Mouse (Mus musculus) limb, embryonic 15.5 days (tissue): ENCODE measurements around the gene Trim2. TPM values are rescaled to one million over a fixed set of nuclear protein-coding genes. Genes with fewer than 3 reads are reported as not detected.

ENCODE experiments used
- ATAC-seq: fragments of 200-750 bp; cut with Nextera tagmentation; 2 replicates; pipeline ENCODE4 v1.8.0; 2017; ENCODE audit warnings: low read depth, moderate TSS enrichment; ENCODE audit not compliant: insufficient number of reproducible peaks, low FRiP score, low TSS enrichment
- H3K27ac ChIP-seq: fragments of 300-500 bp; sonication (generic); 2 replicates; pipeline ENCODE4 v1.5.1; 2015; ENCODE audit warnings: moderate library complexity, mild to moderate bottlenecking, inconsistent platforms
- H3K27me3 ChIP-seq: fragments of 300-500 bp; sonication (generic); 2 replicates; pipeline ENCODE4 v1.6.1; 2015; ENCODE audit warnings: inconsistent platforms
- H3K36me3 ChIP-seq: fragments of 300-500 bp; sonication (generic); 2 replicates; pipeline ENCODE4 v1.6.1; 2015; ENCODE audit warnings: inconsistent platforms
- H3K4me1 ChIP-seq: fragments of 300-500 bp; sonication (generic); 2 replicates; pipeline ENCODE4 v1.6.1; 2015; ENCODE audit warnings: inconsistent platforms
- H3K4me2 ChIP-seq: fragments of 300-500 bp; sonication (generic); 2 replicates; pipeline ENCODE4 v1.6.1; 2015; ENCODE audit warnings: mild to moderate bottlenecking, inconsistent platforms
- H3K4me3 ChIP-seq: fragments of 300-500 bp; sonication (generic); 2 replicates; pipeline ENCODE4 v1.5.1; 2015; ENCODE audit warnings: mild to moderate bottlenecking, inconsistent platforms
- H3K9ac ChIP-seq: fragments of 300-500 bp; sonication (generic); 2 replicates; pipeline ENCODE4 v1.6.1; 2015; ENCODE audit warnings: inconsistent platforms
- H3K9me3 ChIP-seq: fragments of 300-500 bp; sonication (generic); 2 replicates; pipeline ENCODE4 v1.6.1; 2016; ENCODE audit warnings: inconsistent platforms
- WGBS: fragments of 180-500 bp; shearing (Covaris S2); methylation state at CpG from one replicate; pipeline ENCODE4 v1.1.7; 2015; 5-methylcytosine and 5-hydroxymethylcytosine counted together
- polyA plus RNA-seq: library from polyadenylated mRNA; unstranded; fragments of >200 nt; fragmentation: Nextera tagmentation; extraction: Ambion mirVana; gene quantifications from 2 replicates; pipeline ENCODE4 v1.2.1, GENCODE M21; 2015

Trim2 gene
- polyA plus RNA-seq, 1 experiment from 2014 or later = 35.9 TPM

DNA sequence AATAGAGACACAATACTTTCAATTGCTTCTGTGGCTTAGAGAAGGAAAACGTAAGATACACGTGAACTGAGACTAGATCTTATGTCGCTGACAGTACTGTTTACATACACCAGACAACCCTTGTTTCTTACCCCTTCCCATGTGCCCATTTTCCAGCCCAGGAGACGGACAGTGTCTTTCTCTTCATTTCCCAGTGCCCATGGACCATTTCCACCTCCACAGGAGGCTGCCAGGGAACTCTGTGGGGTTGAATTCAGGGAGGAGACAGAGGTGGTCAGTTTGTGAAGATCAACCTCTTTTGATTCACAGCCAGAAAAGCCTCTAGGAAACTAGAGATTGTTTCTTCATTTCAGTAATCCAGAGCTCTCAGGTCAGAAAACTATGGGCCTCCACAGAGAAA, 5.0 kb downstream of the Trim2 start:
- ATAC-seq = no peak
- H3K9ac ChIP-seq = no peak overlapping the region
- no peaks in the 10 kb centered on the region for H3K36me3 ChIP-seq
- peaks cover 19% of the 10 kb centered on the region for H3K4me1 ChIP-seq
- peaks cover 33% of the 10 kb centered on the region for H3K27me3 ChIP-seq
- 93% methylated on average over 4 of the region's 4 CpGs for WGBS
- H3K4me2 ChIP-seq = no peak overlapping the region
- H3K4me3 ChIP-seq = no peak overlapping the region
- 0 out of 2 replicates have a peak, but pooled peaks cover 3% of the 10 kb centered on the region for H3K9me3 ChIP-seq
- no peak overlapping the region for H3K27ac ChIP-seq

DNA sequence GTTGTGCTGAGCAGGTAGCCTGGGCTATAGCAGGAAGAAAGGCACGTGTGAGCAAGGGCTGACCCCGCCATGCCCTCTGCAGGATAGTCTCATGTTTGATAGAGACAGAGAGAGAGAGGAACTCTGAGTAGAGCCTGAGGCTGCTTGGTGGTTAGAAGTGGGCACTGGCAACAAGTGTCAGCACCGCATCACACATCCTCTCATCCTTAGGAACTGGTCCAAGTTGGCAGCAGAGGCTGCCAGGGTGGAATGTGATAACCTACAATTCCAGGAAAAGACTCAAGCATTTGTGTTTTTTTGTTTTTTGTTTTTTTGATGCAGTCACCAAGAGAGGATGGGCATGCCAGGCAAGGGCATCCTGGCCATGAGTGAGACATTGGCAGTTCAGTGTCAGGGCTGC, 8.5 kb downstream of the Trim2 start:
- Histone ChIP-seq H3K36me3 (no peaks in the 10 kb centered on the region), H3K4me2 (no peak overlapping the region), H3K9me3 (no peaks in the 10 kb centered on the region), H3K4me3 (no peak overlapping the region), H3K27ac (no peak overlapping the region), H3K27me3 (peaks cover 1% of the 10 kb centered on the region; the same call in 1 of the 2 replicates), H3K4me1 (no peaks in the 10 kb centered on the region), H3K9ac (no peak overlapping the region)
- no peak for ATAC-seq
- WGBS = 67% methylated on average over 3 of the region's 3 CpGs

DNA sequence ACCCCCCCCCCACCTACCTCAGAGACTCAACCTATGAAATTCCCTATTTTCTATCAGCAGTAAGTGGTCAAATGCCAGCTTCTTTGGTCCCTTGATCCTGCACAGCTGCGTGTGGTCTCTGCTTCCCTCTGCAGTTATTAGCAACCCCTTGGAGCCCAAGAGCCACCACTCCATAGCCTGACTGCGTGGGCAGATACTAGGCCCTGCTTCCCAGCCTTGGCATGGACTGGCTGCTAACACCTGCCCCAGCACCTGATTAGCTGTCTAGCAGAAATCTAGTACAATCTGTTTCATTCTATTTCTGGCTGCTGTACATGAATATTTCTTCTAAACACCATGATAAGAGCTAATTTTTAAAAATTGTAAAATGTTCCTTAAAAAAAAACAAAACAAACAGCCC, 10.0 kb downstream of the Trim2 start:
- Histone ChIP-seq H3K9ac (no peak overlapping the region), H3K4me2 (no peak overlapping the region), H3K4me3 (no peak overlapping the region), H3K9me3 (no peaks in the 10 kb centered on the region), H3K27me3 (no peaks in the 10 kb centered on the region), H3K36me3 (no peaks in the 10 kb centered on the region), H3K27ac (no peak overlapping the region), H3K4me1 (no peaks in the 10 kb centered on the region)
- 62% methylated on average over 2 of the region's 2 CpGs for WGBS
- ATAC-seq = no peak

DNA sequence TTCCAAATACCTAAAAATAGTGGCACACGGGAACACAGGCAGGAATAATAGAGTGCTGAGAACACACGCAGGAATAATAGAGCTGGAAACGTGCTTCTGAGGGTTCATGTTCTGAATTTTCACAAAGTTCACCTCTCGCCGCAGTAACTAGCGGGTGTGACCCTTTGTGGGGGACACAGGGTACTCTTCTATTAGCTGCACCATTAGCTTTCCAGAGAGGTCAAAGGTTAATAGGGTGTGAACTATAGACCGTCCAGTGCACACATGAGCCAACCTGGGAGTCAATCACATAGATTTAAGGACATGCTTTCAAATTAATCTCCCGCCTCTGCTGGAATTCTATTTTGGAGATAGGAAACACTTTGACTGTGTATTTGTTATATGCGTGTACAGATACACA, 11.9 kb downstream of the Trim2 start:
- ATAC-seq = no peak
- no peaks in the 10 kb centered on the region for H3K27me3 ChIP-seq
- 72% methylated on average over 9 of the region's 9 CpGs for WGBS
- no peaks in the 10 kb centered on the region for H3K4me1 ChIP-seq
- no peaks in the 10 kb centered on the region for H3K36me3 ChIP-seq
- no peak overlapping the region for H3K9ac ChIP-seq
- no peak overlapping the region for H3K4me3 ChIP-seq
- no peak overlapping the region for H3K4me2 ChIP-seq
- H3K27ac ChIP-seq = no peak overlapping the region
- H3K9me3 ChIP-seq = no peaks in the 10 kb centered on the region

DNA sequence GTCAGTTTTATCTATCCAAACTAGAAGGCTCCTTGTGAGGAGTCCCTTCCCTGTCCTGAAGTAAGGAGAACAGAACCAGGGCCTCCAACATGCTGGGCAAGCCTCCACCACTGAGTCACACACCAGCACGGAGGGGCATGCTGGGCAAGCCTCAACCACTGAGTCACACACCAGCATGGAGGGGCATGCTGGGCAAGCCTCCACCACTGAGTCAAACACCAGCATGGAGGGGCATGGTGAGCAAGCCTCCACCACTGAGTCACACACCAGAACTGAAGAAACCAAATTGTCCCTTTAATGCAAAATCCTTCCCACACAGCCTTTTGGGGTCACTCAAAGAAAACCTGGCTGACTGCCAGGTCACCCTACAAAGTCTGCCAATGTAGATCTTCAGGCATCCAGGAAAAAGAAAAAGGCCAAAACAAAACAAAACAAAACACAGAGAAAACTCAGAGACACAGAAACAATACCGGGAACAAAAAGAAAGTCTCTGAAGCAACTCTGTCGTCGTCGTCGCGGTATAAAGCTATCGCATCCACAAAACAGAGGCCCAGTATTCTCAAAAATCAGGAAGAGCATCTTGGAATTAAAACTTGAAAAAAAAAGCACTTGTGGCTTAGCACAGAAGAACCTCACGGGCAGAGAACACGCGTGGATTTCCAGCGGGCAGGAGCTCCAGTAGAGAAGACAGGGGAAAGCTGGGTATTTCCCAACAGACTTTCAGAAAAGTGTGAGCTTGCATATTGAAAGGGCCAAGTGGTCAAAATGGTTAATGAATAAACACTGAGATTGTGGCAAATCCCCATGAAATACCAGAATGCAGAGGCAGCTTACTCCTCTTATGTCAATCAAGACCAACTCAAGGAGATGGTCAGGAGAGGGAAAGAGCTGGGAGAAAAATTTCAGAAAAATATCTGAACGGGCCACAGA, 12.7 kb downstream of the Trim2 start:
- Histone ChIP-seq H3K27me3 (no peaks in the 10 kb centered on the region), H3K27ac (no peak overlapping the region), H3K4me3 (no peak overlapping the region), H3K4me2 (no peak overlapping the region), H3K9ac (no peak overlapping the region), H3K9me3 (no peaks in the 10 kb centered on the region), H3K4me1 (no peaks in the 10 kb centered on the region), H3K36me3 (no peaks in the 10 kb centered on the region)
- 87% methylated on average over 13 of the region's 13 CpGs for WGBS
- no peak for ATAC-seq

DNA sequence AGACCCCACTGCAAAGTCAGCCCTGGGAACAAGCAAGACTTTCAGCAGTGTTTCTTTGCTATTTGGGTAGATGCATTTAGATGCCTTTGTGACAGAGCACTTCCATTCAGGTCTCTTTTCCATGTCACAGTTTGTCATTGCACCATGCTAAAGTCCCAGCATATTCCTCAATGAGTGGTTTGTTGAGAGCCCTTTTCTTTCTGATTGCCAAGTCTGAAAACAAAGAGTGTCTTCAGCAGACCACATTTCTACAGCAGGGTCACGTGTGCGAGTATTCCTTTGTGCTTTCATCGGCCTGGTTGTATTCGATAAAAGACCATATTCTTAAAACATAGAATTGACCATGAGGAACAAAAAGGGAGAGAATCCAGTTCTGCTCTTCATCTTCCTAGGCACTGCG, 14.4 kb downstream of the Trim2 start:
- H3K36me3 ChIP-seq = no peaks in the 10 kb centered on the region
- H3K4me3 ChIP-seq = no peak overlapping the region
- H3K9me3 ChIP-seq = no peaks in the 10 kb centered on the region
- H3K27ac ChIP-seq = no peak overlapping the region
- no peak overlapping the region for H3K9ac ChIP-seq
- H3K4me1 ChIP-seq = no peaks in the 10 kb centered on the region
- no peaks in the 10 kb centered on the region for H3K27me3 ChIP-seq
- no peak for ATAC-seq
- WGBS = 91% methylated on average over 5 of the region's 5 CpGs
- H3K4me2 ChIP-seq = no peak overlapping the region

DNA sequence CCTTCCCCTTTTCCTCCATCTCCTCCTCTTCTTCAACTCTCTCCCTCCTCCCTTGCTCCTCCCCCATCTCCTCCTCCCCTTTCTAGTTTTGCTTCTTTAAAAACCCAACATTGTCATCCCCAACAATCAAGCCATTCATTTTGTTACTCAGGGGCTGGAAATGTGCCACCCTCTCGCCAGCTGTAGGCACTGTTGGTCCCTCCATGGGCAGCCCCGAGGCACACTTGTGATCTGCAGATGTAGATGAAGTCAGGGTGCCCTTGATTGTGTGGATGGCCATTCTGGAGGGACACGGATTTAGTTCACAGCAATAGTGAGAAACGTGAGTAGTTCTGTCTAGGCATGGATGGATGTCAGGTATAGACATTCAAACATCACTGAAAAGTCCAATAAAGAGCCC, 17.7 kb downstream of the Trim2 start:
- Histone ChIP-seq H3K27ac (no peak overlapping the region), H3K36me3 (no peaks in the 10 kb centered on the region), H3K27me3 (peaks cover 6% of the 10 kb centered on the region; the same call in 1 of the 2 replicates), H3K4me2 (no peak overlapping the region), H3K4me1 (no peaks in the 10 kb centered on the region), H3K4me3 (no peak overlapping the region), H3K9ac (no peak overlapping the region), H3K9me3 (no peaks in the 10 kb centered on the region)
- no peak for ATAC-seq
- WGBS = 84% methylated on average over 4 of the region's 4 CpGs

DNA sequence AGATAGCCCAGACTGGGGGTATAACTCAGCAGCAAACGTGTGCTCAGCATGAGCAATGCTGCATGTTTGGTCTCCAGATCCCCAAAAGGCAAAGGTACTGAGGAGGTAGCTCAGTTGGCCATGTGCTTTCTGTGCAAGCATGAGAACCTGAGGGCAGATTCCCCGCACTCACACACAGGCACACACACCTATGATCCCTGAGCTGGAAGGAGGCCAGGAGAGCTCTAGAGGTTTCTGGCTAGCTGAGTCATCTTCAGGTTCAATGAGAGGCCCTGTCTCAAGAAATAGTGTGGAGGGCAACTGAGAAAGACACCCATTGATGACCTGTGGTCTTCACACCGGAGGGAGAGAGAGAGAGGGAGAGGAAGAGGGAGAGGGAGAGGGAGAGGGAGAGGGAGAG, 19.4 kb downstream of the Trim2 start:
- Histone ChIP-seq H3K9me3 (no peaks in the 10 kb centered on the region), H3K9ac (no peak overlapping the region), H3K4me1 (0 out of 2 replicates have a peak, but pooled peaks cover 1% of the 10 kb centered on the region), H3K27me3 (peaks cover 6% of the 10 kb centered on the region; the same call in 1 of the 2 replicates), H3K27ac (no peak overlapping the region), H3K36me3 (no peaks in the 10 kb centered on the region), H3K4me3 (no peak overlapping the region), H3K4me2 (no peak overlapping the region)
- no peak for ATAC-seq
- WGBS = 58% methylated on average over 3 of the region's 3 CpGs

DNA sequence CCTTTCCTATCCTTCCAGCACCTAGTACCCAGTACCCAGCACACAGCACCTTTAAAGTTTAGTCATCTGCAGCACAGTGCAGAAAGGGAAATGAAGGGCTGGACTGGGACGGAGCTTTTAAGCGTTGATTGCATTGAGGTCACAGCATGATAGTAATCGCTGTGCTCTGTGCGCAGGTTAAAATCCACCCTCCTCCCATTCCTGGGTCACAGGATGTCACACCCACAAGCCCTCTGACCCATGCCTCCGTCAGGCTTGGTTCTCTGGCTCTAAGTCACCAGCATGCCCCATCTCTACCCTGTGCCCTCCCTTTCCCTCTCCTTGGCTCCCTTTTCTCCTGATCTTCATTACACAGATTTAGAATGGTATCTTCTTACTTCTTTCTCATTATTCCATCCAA, 20.4 kb downstream of the Trim2 start:
- H3K9me3 ChIP-seq = no peaks in the 10 kb centered on the region
- H3K27me3 ChIP-seq = peaks cover 6% of the 10 kb centered on the region; the same call in 1 of the 2 replicates
- H3K36me3 ChIP-seq = no peaks in the 10 kb centered on the region
- H3K4me1 ChIP-seq = peaks cover 6% of the 10 kb centered on the region; the same call in 1 of the 2 replicates
- 85% methylated on average over 5 of the region's 5 CpGs for WGBS
- no peak overlapping the region for H3K4me3 ChIP-seq
- no peak for ATAC-seq
- H3K27ac ChIP-seq = no peak overlapping the region
- H3K4me2 ChIP-seq = no peak overlapping the region
- H3K9ac ChIP-seq = no peak overlapping the region

DNA sequence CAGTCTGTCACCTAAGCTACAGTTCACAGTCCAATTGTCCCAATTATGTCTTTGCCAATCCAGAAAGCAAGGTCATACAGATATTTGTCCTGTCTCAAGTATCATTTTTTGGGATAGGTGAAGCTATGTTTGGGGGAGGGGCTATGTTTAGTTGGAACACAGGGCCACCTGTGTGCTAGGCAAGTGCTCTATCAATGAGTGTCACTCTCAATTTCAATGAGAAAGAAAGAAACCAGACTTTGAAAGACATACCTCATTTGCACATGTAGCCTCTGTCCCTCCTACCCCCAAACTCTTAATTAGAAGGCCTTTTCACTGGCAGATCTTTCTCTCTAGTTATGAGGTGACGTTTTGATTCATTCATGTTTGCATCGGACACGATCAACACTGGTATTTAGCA, 21.9 kb downstream of the Trim2 start:
- Histone ChIP-seq H3K36me3 (no peaks in the 10 kb centered on the region), H3K27ac (no peak overlapping the region), H3K27me3 (peaks cover 6% of the 10 kb centered on the region; the same call in 1 of the 2 replicates), H3K4me3 (no peak overlapping the region), H3K4me1 (peaks cover 6% of the 10 kb centered on the region; the same call in 1 of the 2 replicates), H3K9me3 (no peaks in the 10 kb centered on the region), H3K4me2 (no peak overlapping the region), H3K9ac (no peak overlapping the region)
- ATAC-seq = no peak
- WGBS = 85% methylated on average over 3 of the region's 3 CpGs

DNA sequence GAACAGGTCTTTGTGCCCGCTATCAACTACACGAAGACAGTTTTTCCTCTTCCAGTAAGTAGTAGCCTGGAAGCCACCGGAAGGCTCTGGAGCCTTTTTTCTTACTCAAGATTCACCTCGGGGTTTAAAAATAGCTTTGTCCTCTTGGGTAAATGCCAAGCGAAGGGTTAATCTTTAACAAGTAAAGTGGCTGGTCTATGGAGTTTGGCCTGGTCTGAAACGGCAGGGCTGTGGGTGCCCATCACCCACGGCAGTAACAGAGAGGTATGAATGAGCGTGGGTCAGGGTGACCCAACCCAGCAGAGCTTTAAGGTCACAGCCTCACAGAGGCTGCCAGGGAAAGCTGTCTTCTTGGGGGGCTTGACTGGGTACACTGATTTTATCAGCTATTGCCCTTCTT, 23.2 kb downstream of the Trim2 start:
- H3K4me2 ChIP-seq = no peak overlapping the region
- no peaks in the 10 kb centered on the region for H3K36me3 ChIP-seq
- no peak overlapping the region for H3K4me3 ChIP-seq
- no peaks in the 10 kb centered on the region for H3K9me3 ChIP-seq
- peaks cover 6% of the 10 kb centered on the region; the same call in 1 of the 2 replicates for H3K4me1 ChIP-seq
- peaks cover 6% of the 10 kb centered on the region; the same call in 1 of the 2 replicates for H3K27me3 ChIP-seq
- 70% methylated on average over 8 of the region's 8 CpGs for WGBS
- ATAC-seq = no peak
- H3K27ac ChIP-seq = no peak overlapping the region
- H3K9ac ChIP-seq = no peak overlapping the region

DNA sequence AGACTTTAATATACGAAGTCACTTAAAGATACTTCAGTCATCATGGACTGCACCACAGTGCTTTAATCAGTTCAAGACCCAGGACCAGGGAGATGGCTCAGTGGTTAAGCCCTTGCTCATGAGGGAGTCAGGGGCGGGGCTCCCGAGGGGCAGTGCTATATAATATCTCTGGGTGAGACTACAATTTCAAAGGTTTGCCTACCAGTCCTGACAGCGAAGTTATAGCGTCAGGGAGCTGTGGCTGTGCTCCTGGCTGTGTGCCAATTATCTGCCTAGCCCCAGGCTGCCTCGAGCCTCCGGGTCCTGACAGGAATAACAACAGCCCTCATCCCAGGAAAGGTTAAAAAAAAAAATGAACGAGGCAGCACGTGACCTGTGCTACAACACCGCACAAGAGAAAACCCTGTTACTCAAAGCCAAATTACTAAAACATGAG, 24.7 kb downstream of the Trim2 start:
- no peaks in the 10 kb centered on the region for H3K36me3 ChIP-seq

More for the DNA sequence above, 24.7 kb downstream of the Trim2 start:
- ATAC-seq = no peak
- H3K27ac ChIP-seq = no peak overlapping the region
- no peaks in the 10 kb centered on the region for H3K9me3 ChIP-seq
- H3K4me1 ChIP-seq = peaks cover 6% of the 10 kb centered on the region; the same call in 1 of the 2 replicates
- no peak overlapping the region for H3K4me3 ChIP-seq
- H3K4me2 ChIP-seq = no peak overlapping the region
- no peak overlapping the region for H3K9ac ChIP-seq
- 18% methylated on average over 10 of the region's 10 CpGs for WGBS
- peaks cover 9% of the 10 kb centered on the region; the same call in 1 of the 2 replicates for H3K27me3 ChIP-seq
